Mouse (Mus musculus): ENCODE measurements at regions not wholly inside any gene's neighbourhood (a gene's known extent, or its start where the extent isn't known, plus 50 kb on each side); places are given as distances from the start of the nearest gene placed in this dataset.

- H3K27ac ChIP-seq (ENCODE audit: insufficient read depth, low read depth), result no peak overlapping the region
- no peaks in the 10 kb centered on the region for H3K4me1 ChIP-seq (ENCODE audit: control insufficient read depth in 1 of 2, insufficient read depth in 2 of 2)
- H3K36me3 ChIP-seq (replicated peaks in 1 of 2; ENCODE audit: control insufficient read depth in 1 of 2, insufficient read depth in 1 of 2, low read length in 1 of 2), result no peaks in the 10 kb centered on the region
- no peak overlapping the region for H3K4me3 ChIP-seq (replicated peaks in 1 of 3; ENCODE audit: low read depth in 2 of 3, low read length in 2 of 3, poor library complexity in 1 of 3)
- no peak for TF ChIP-seq SIN3A (IDR thresholded peaks at IDR 0.05; ENCODE audit: low read length)
- TF ChIP-seq POLR2A (IDR thresholded peaks at IDR 0.05; ENCODE audit: low read depth, low read length), result no peak
- TF ChIP-seq TCF12 (IDR thresholded peaks at IDR 0.05; ENCODE audit: low read depth, low read length), result no peak
- TF ChIP-seq TBP (conservative IDR thresholded peaks at IDR 0.05; ENCODE audit: low read depth, low read length), result no peak
- no peak for TF ChIP-seq EP300 (IDR thresholded peaks at IDR 0.05; ENCODE audit: low read length)
- TF ChIP-seq CTCF (conservative IDR thresholded peaks at IDR 0.05 in 1 of 2, IDR thresholded peaks at IDR 0.05 in 1 of 2; ENCODE audit: low read depth in 2 of 2, low read length in 2 of 2), result no peak
- peaks cover 89% of the 10 kb centered on the region for H3K27me3 ChIP-seq (replicated peaks)
- dilution Hi-C loops (cut with MboI; ENCODE audit: extremely low pct_ligation_motif_present, extremely low pct_unique_long_range_greater_than_20kb, low sequenced_read_pairs) (no loop called here), in situ Hi-C loops (cut with MboI; ENCODE audit: low pct_ligation_motif_present, low pct_unique_long_range_greater_than_20kb, low sequenced_read_pairs) (no loop called here)
- no peak overlapping the region for H3K9ac ChIP-seq (ENCODE audit: insufficient read depth, low read depth)
- no peak overlapping the region for H3K4me2 ChIP-seq (ENCODE audit: insufficient read depth, low read depth, poor library complexity, severe bottlenecking)
- H3K79me2 ChIP-seq (replicated peaks; ENCODE audit: control insufficient read depth, extremely low read depth, insufficient read depth, poor library complexity, severe bottlenecking), result no peaks in the 10 kb centered on the region
- no peak for DNase-seq (ENCODE audit: extremely low read depth)
- H3K9me3 ChIP-seq (replicated peaks; ENCODE audit: low read length), result no peaks in the 10 kb centered on the region
Observed at GRCm38 (mm10) chr6:117510026-117510425, 331.0 kb upstream of the Zfp637 start.

DNA sequence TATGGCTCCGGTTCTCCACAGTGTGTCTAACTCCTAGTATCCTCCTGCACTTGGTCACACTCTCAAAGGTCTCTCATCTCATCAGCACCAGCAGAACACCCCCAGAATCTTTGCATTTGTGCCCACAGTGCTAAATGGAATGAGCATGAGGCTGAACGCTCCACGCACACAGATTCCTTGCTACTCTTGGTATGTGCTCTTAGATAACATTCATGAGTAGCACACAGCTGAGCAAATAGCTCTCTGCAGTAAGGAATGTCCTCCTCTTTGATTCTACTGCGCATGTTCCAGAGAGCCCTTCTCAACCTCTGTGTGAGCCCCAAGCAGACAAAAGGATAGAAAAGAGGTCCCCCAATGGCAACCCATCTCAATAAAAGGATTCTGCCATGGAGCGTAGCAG, 326.1 kb upstream of the Zfp637 start:
- Histone ChIP-seq H3K27me3 (replicated peaks) (peaks cover 80% of the 10 kb centered on the region), H3K4me1 (ENCODE audit: control insufficient read depth in 1 of 2, insufficient read depth in 2 of 2) (no peaks in the 10 kb centered on the region), H3K27ac (ENCODE audit: insufficient read depth, low read depth) (no peak overlapping the region), H3K79me2 (replicated peaks; ENCODE audit: control insufficient read depth, extremely low read depth, insufficient read depth, poor library complexity, severe bottlenecking) (no peaks in the 10 kb centered on the region), H3K4me2 (ENCODE audit: insufficient read depth, low read depth, poor library complexity, severe bottlenecking) (no peak overlapping the region), H3K4me3 (replicated peaks in 1 of 3; ENCODE audit: low read depth in 2 of 3, low read length in 2 of 3, poor library complexity in 1 of 3) (no peak overlapping the region), H3K36me3 (replicated peaks in 1 of 2; ENCODE audit: control insufficient read depth in 1 of 2, insufficient read depth in 1 of 2, low read length in 1 of 2) (no peaks in the 10 kb centered on the region), H3K9ac (ENCODE audit: insufficient read depth, low read depth) (no peak overlapping the region), H3K9me3 (replicated peaks; ENCODE audit: low read length) (no peaks in the 10 kb centered on the region)
- TF ChIP-seq HCFC1 (IDR thresholded peaks at IDR 0.05; ENCODE audit: low read depth, low read length) (no peak), ZC3H11A (IDR thresholded peaks at IDR 0.05; ENCODE audit: low read depth, low read length) (no peak), JUND (conservative IDR thresholded peaks at IDR 0.05; ENCODE audit: low read depth, low read length) (no peak), TBP (conservative IDR thresholded peaks at IDR 0.05; ENCODE audit: low read depth, low read length) (no peak), CHD2 (IDR thresholded peaks at IDR 0.05; ENCODE audit: low read length) (no peak)
- dilution Hi-C loops (cut with MboI; ENCODE audit: extremely low pct_ligation_motif_present, extremely low pct_unique_long_range_greater_than_20kb, low sequenced_read_pairs), result no loop called here
- no peak for DNase-seq (ENCODE audit: extremely low read depth)
- in situ Hi-C loops (cut with MboI; ENCODE audit: low pct_ligation_motif_present, low pct_unique_long_range_greater_than_20kb, low sequenced_read_pairs), result no loop called here

GRCm38 (mm10) chr6:117516906-117517305, 324.1 kb upstream of the Zfp637 start:
- no peaks in the 10 kb centered on the region for H3K79me2 ChIP-seq (replicated peaks; ENCODE audit: control insufficient read depth, extremely low read depth, insufficient read depth, poor library complexity, severe bottlenecking)
- H3K4me2 ChIP-seq (ENCODE audit: insufficient read depth, low read depth, poor library complexity, severe bottlenecking), result no peak overlapping the region
- no peaks in the 10 kb centered on the region for H3K9me3 ChIP-seq (replicated peaks; ENCODE audit: low read length)
- TF ChIP-seq ELF1 (IDR thresholded peaks at IDR 0.05; ENCODE audit: low read depth, low read length) (no peak), SMC3 (IDR thresholded peaks at IDR 0.05; ENCODE audit: low read depth, low read length) (no peak), MAX (IDR thresholded peaks at IDR 0.05; ENCODE audit: low read length) (no peak), POLR2A (IDR thresholded peaks at IDR 0.05; ENCODE audit: low read depth, low read length) (no peak), PAX5 (IDR thresholded peaks at IDR 0.05; ENCODE audit: low read length) (no peak), TBP (conservative IDR thresholded peaks at IDR 0.05; ENCODE audit: low read depth, low read length) (no peak), KAT2A (IDR thresholded peaks at IDR 0.05; ENCODE audit: insufficient replicate concordance, low read length) (no peak), IRF4 (IDR thresholded peaks at IDR 0.05; ENCODE audit: low read depth, low read length) (no peak), GABPA (IDR thresholded peaks at IDR 0.05; ENCODE audit: insufficient replicate concordance, low read depth, low read length) (no peak), MEF2A (IDR thresholded peaks at IDR 0.05; ENCODE audit: borderline replicate concordance, low read depth, low read length) (no peak), EP300 (IDR thresholded peaks at IDR 0.05; ENCODE audit: low read length) (no peak), ZC3H11A (IDR thresholded peaks at IDR 0.05; ENCODE audit: low read depth, low read length) (no peak)
- no peaks in the 10 kb centered on the region for H3K4me1 ChIP-seq (ENCODE audit: control insufficient read depth in 1 of 2, insufficient read depth in 2 of 2)
- H3K36me3 ChIP-seq (replicated peaks in 1 of 2; ENCODE audit: control insufficient read depth in 1 of 2, insufficient read depth in 1 of 2, low read length in 1 of 2), result no peaks in the 10 kb centered on the region
- dilution Hi-C loops (cut with MboI; ENCODE audit: extremely low pct_ligation_motif_present, extremely low pct_unique_long_range_greater_than_20kb, low sequenced_read_pairs), result no loop called here
- in situ Hi-C loops (cut with MboI; ENCODE audit: low pct_ligation_motif_present, low pct_unique_long_range_greater_than_20kb, low sequenced_read_pairs), result no loop called here
- no peak overlapping the region for H3K9ac ChIP-seq (ENCODE audit: insufficient read depth, low read depth)
- H3K4me3 ChIP-seq (replicated peaks in 1 of 3; ENCODE audit: low read depth in 2 of 3, low read length in 2 of 3, poor library complexity in 1 of 3), result no peak overlapping the region
- H3K27me3 ChIP-seq (replicated peaks), result peaks cover 64% of the 10 kb centered on the region
- H3K27ac ChIP-seq (ENCODE audit: insufficient read depth, low read depth), result no peak overlapping the region
- no peak for DNase-seq (ENCODE audit: extremely low read depth)
